Mouse (Mus musculus) bone marrow macrophage, adult 2 months (primary cell): ENCODE results near the gene Tspan2. TPM values are rescaled to one million over a fixed set of nuclear protein-coding genes. Genes with fewer than 3 reads are reported as not detected.
A peak's percentile ranks its signal among the peaks of the same experiment; 100 is the strongest.

Experiments
- H3K27ac ChIP-seq: 2 replicates; pipeline ENCODE4 v1.5.1; 2012; ENCODE audit warnings: low read depth, low read length; ENCODE audit not compliant: insufficient read depth
- H3K4me1 ChIP-seq: 2 replicates; pipeline ENCODE4 v1.6.1; 2012; ENCODE audit warnings: low read length; ENCODE audit not compliant: control insufficient read depth, insufficient read depth
- H3K4me3 ChIP-seq: 2 replicates; pipeline ENCODE4 v1.5.1; 2012; ENCODE audit warnings: mild to moderate bottlenecking, low read length, moderate library complexity; ENCODE audit not compliant: insufficient read depth
- CTCF ChIP-seq: IDR thresholded peaks from 2 replicates; pipeline ENCODE4 v1.5.1; 2012; ENCODE audit warnings: low read depth, mild to moderate bottlenecking, low read length, moderate library complexity
- POLR2A ChIP-seq: IDR thresholded peaks from 2 replicates; pipeline ENCODE4 v1.6.1; 2012; ENCODE audit warnings: mild to moderate bottlenecking, low read depth, low read length, borderline replicate concordance
- polyA plus RNA-seq: library from polyadenylated mRNA; stranded (reverse); fragments of >200 nt; gene quantifications from 2 replicates; pipeline ENCODE4 v1.2.4, GENCODE M21; 2012; ENCODE audit not compliant: missing spikeins, insufficient read depth, insufficient read length

The Tspan2 gene
- polyA plus RNA-seq, 1 experiment, result not detected

DNA sequence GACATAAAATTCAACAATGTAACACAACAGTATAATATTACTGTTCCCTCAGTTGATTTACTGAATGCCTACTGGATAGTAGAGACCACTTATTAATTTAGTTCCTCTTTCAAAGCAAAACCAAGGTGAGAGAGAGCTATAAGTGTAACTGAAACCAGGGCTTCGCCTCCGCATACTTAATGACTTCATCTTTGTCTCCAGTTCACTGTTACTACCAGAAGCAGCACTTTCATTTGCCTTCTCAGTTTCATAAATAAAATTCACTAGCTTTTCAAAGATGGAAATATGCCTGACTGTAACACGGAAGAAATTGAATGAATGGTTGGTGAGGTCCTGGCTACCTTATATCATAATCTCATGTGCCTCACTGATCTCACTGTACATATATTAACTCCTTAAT, 1.3 kb upstream of the Tspan2 start:
- Histone ChIP-seq H3K4me1 (no peaks in the 10 kb centered on the region), H3K4me3 (no peak overlapping the region), H3K27ac (no peak overlapping the region)

DNA sequence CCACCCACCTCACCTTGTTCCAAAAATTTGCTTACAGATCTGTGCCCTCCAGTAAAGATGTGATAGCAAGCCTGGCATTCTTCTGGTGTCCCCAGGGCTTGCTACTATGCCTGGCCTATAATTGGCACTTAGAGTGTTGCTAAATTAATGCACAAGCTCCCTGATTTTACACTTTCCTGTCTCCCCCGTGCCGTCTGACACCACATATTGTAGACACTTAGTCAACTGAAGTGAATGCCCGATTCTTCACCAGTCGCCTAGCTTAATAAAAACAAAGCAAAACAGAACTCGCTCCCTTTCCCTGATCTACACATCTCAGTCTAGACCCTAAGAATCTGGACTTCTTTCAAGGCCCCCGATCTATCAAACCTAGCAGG, 405 bp upstream of the Tspan2 start:
- no peak overlapping the region for H3K27ac ChIP-seq
- H3K4me3 ChIP-seq, result no peak overlapping the region
- TF ChIP-seq CTCF (no peak), POLR2A (no peak)
- no peaks in the 10 kb centered on the region for H3K4me1 ChIP-seq

More for the DNA sequence above, 1.3 kb upstream of the Tspan2 start:
- TF ChIP-seq CTCF, result no peak
- TF ChIP-seq POLR2A, result no peak

- TF ChIP-seq POLR2A (no peak), CTCF (no peak)
- Histone ChIP-seq H3K4me3 (peak overlapping the region; percentile 47), H3K4me1 (no peaks in the 10 kb centered on the region), H3K27ac (no peak overlapping the region)
Observed at GRCm38 (mm10) chr3:102735031-102735558, 766 bp downstream of the Tspan2 start.

DNA sequence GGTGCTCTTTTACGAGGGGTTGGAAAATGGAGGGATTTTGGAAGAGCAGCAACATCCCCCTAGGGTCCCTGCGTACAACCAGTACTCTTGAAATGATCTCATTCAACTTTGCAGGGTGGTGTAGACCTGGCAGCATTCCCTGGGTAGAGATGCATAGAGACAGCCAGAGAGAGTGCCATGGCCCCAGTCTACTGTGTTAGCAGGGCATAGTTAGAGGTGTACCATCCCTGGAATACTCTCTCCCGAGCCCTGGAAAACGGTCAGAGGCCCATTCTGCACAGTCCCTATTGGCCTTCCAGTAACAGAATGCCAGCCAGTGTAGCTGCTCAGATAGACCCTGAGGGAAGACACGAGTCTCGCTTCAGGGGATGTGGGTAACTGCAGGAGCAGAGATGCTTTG, 1.3 kb downstream of the Tspan2 start:
- Histone ChIP-seq H3K27ac (no peak overlapping the region), H3K4me1 (no peaks in the 10 kb centered on the region), H3K4me3 (no peak overlapping the region)
- TF ChIP-seq CTCF, result no peak
- TF ChIP-seq POLR2A, result no peak

- no peak overlapping the region for H3K27ac ChIP-seq
- TF ChIP-seq CTCF (no peak), POLR2A (no peak)
- no peaks in the 10 kb centered on the region for H3K4me1 ChIP-seq
- no peak overlapping the region for H3K4me3 ChIP-seq
Observed at GRCm38 (mm10) chr3:102736436-102736835, 2.1 kb downstream of the Tspan2 start.

DNA sequence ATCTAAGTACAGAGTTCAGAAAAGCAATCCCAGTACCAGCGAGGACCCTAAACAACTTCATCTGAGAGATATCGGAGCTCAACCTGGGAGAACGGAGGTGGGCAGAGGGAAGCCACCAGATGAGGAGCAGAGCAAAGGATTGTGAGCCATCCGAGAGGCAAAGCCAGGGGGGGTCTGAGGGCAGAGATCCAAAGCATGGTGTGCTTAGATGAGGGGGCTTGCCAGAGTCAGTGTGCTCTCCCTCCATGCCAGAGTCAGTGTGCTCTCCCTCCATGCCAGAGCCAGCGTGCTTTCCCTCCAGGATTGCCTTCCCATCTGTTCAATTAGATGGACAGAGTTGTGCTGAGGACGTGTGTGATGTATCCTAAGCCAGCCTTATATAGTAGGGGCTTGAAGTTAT, 2.8 kb downstream of the Tspan2 start:
- H3K4me3 ChIP-seq, result no peak overlapping the region
- H3K27ac ChIP-seq, result no peak overlapping the region
- TF ChIP-seq POLR2A (no peak), CTCF (no peak)
- no peaks in the 10 kb centered on the region for H3K4me1 ChIP-seq

GRCm38 (mm10) chr3:102738161-102738901, 4.0 kb downstream of the Tspan2 start:
- no peak for TF ChIP-seq CTCF
- TF ChIP-seq POLR2A, result no peak
- Histone ChIP-seq H3K4me3 (no peak overlapping the region), H3K27ac (no peak overlapping the region), H3K4me1 (no peaks in the 10 kb centered on the region)

GRCm38 (mm10) chr3:102738926-102739325, 4.6 kb downstream of the Tspan2 start:
- H3K27ac ChIP-seq, result no peak overlapping the region
- no peaks in the 10 kb centered on the region for H3K4me1 ChIP-seq
- no peak overlapping the region for H3K4me3 ChIP-seq
- TF ChIP-seq CTCF (no peak), POLR2A (no peak)

GRCm38 (mm10) chr3:102742725-102743124, 8.4 kb downstream of the Tspan2 start:
- no peak overlapping the region for H3K27ac ChIP-seq
- TF ChIP-seq CTCF (no peak), POLR2A (no peak)
- no peaks in the 10 kb centered on the region for H3K4me1 ChIP-seq
- H3K4me3 ChIP-seq, result no peak overlapping the region

DNA sequence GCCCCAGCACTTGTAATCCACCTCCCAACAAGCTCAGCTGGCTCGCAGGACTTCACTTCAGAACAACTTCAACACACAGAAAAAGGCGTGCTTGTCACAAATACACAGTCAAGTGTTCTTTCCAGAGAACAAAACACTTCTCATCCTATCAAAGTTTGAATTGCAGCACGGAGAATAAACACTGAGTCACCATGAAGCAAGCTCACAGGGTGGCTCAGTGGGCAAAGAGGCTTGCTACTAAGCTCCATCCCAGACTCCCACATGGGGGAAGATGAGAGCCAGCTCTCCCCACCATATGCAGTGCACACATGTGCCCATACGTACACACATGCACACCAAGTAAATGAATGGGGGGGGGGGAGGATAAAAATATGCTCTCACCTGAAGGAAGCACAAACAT, 8.9 kb downstream of the Tspan2 start:
- Histone ChIP-seq H3K4me3 (no peak overlapping the region), H3K4me1 (no peaks in the 10 kb centered on the region), H3K27ac (no peak overlapping the region)
- TF ChIP-seq CTCF (no peak), POLR2A (no peak)

DNA sequence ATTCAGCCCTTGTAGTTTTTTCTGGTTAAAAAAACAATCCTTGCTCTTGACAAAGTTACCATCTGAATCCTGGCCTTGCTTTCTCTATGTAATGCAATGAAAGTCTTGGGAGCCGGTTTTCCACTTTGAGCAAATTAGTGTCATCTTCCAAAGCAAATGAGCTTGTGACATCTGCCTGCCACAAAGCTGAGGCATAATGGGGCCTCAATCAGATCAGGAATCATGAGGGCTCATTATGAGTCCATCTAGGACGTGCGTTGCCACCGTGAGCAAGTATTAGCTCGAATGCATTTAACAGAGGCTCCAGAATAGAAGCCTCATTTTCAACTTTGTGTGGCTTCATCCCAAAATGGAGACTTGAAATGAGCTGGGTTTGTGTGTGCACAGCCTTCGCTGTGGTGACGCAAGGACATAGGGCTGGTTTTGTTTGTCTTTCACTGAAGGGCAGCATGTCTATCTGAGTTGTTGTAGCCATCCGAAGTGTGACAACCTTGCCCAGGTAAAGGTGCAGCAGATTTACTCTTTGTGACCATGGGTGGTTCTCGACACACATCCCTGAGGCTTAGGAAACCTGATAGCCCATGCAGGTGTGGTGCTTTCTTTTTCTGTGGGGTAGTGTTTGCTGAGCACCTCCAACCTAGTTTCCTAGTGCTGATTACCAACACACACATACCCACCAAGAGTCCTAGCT, 9.6 kb downstream of the Tspan2 start:
- no peaks in the 10 kb centered on the region for H3K4me1 ChIP-seq
- TF ChIP-seq CTCF, result no peak
- TF ChIP-seq POLR2A, result no peak
- H3K4me3 ChIP-seq, result no peak overlapping the region
- no peak overlapping the region for H3K27ac ChIP-seq
